Mouse (Mus musculus) stomach, postnatal 0 days (tissue): ENCODE data around the gene Clec16a.

Source experiments
- CTCF ChIP-seq: IDR thresholded peaks from 2 replicates; pipeline ENCODE4 v1.5.1; 2016; ENCODE audit warnings: antibody characterized with exemption, low read depth, mild to moderate bottlenecking, moderate library complexity
- EP300 ChIP-seq: optimal IDR thresholded peaks from 2 replicates; pipeline ENCODE3; 2016; ENCODE audit warnings: antibody characterized with exemption

- TF ChIP-seq CTCF: no peak
- no peak for TF ChIP-seq EP300
Measured at GRCm38 (mm10) chr16:10711524-10711923, 166.4 kb downstream of the Clec16a start.
